Mouse (Mus musculus) left cerebral cortex, postnatal 36 days (tissue): ENCODE data around the gene Scarb2. TPM values are rescaled to one million over a fixed set of nuclear protein-coding genes. Genes with fewer than 3 reads are reported as not detected.

Source experiments
- DNase-seq, 2 experiments: peaks; one replicate each; pipeline ENCODE4 v3.0.0; 2021 to 2022; ENCODE audit warnings: low spot score in 2 of 2, mixed read lengths in 1 of 2
- intact Hi-C: fragments of 180-260 bp; cut with DNase I; formaldehyde crosslinking; loops from one replicate; pipeline ENCODE4 v1.15.1; 2025
- total RNA-seq, 2 experiments: library from RNA; stranded (reverse); gene quantifications; 2 replicates each; pipeline ENCODE4 v1.2.3; 2021

Scarb2 gene
- total RNA-seq, 2 experiments from 2014 or later, result 80.5 to 87.8 TPM

- no peak for DNase-seq
- intact Hi-C loops, result no loop called here
Observed at GRCm38 (mm10) chr5:92445016-92445415, 61.6 kb downstream of the Scarb2 start.

GRCm38 (mm10) chr5:92442914-92443313 is 63.7 kb downstream of the Scarb2 start:
- intact Hi-C loops, result no loop called here
- DNase-seq, result no peak

GRCm38 (mm10) chr5:92441494-92441893 is 65.1 kb downstream of the Scarb2 start:
- intact Hi-C loops, result no loop called here
- DNase-seq, result no peak

GRCm38 (mm10) chr5:92438540-92438939 is 68.1 kb downstream of the Scarb2 start:
- intact Hi-C loops, result no loop called here
- DNase-seq, result no peak

GRCm38 (mm10) chr5:92435025-92435584 is 71.5 kb downstream of the Scarb2 start, which contains the start of gene Nup54:
Gene Nup54, minus strand, starts transcription at chr5:92435219.
- peak; percentile 95 to 97 for DNase-seq
- intact Hi-C loops, result no loop called here

- intact Hi-C loops, result loop anchor here (5.0 kb wide), 1 partner anchor 73 kb away; the partner anchor contains the start of gene Scarb2
- no peak for DNase-seq
Observed at GRCm38 (mm10) chr5:92434571-92434985, 72.1 kb downstream of the Scarb2 start.

- intact Hi-C loops, result loop anchor here (5.0 kb wide), 1 partner anchor 73 kb away; the partner anchor contains the start of gene Scarb2
- DNase-seq, result no peak
Observed at GRCm38 (mm10) chr5:92434070-92434469, 72.6 kb downstream of the Scarb2 start.

GRCm38 (mm10) chr5:92431611-92432010 is 75.0 kb downstream of the Scarb2 start:
- intact Hi-C loops, result loop anchor here (5.0 kb wide), 1 partner anchor 76 kb away; the partner anchor contains the start of gene Scarb2
- DNase-seq, result no peak

GRCm38 (mm10) chr5:92430723-92431122 is 75.9 kb downstream of the Scarb2 start:
- peak in 1 of 2 experiments; percentile 15 for DNase-seq
- intact Hi-C loops, result loop anchor here (5.0 kb wide), 1 partner anchor 77 kb away; the partner anchor contains the start of gene Scarb2

GRCm38 (mm10) chr5:92424126-92424525 is 82.5 kb downstream of the Scarb2 start:
- intact Hi-C loops, result no loop called here
- no peak for DNase-seq

- DNase-seq, result no peak
- intact Hi-C loops, result no loop called here
Observed at GRCm38 (mm10) chr5:92413982-92414375, 92.7 kb downstream of the Scarb2 start.

- intact Hi-C loops, result no loop called here
- no peak for DNase-seq
Observed at GRCm38 (mm10) chr5:92413271-92413981, 93.2 kb downstream of the Scarb2 start.

GRCm38 (mm10) chr5:92411461-92412140 is 95.0 kb downstream of the Scarb2 start:
- DNase-seq, result no peak
- intact Hi-C loops, result no loop called here

GRCm38 (mm10) chr5:92410486-92410885 is 96.1 kb downstream of the Scarb2 start:
- no peak for DNase-seq
- intact Hi-C loops, result no loop called here

- DNase-seq, result no peak
- intact Hi-C loops, result no loop called here
Observed at GRCm38 (mm10) chr5:92409361-92410155, 97.1 kb downstream of the Scarb2 start.

- DNase-seq, result no peak
- intact Hi-C loops, result no loop called here
Observed at GRCm38 (mm10) chr5:92404400-92404678, 102.3 kb downstream of the Scarb2 start.

GRCm38 (mm10) chr5:92403562-92404399 is 102.9 kb downstream of the Scarb2 start:
- intact Hi-C loops, result no loop called here
- no peak for DNase-seq

GRCm38 (mm10) chr5:92402816-92403215 is 103.8 kb downstream of the Scarb2 start:
- no peak for DNase-seq
- intact Hi-C loops, result no loop called here

- peak; percentile 43 to 56 for DNase-seq
- intact Hi-C loops, result no loop called here
Observed at GRCm38 (mm10) chr5:92398153-92398552, 108.5 kb downstream of the Scarb2 start.
